Mouse (Mus musculus) heart, embryonic 12.5 days (tissue): ENCODE results near the gene Nop2. TPM values are rescaled to one million over a fixed set of nuclear protein-coding genes. Genes with fewer than 3 reads are reported as not detected.

Source experiments
- ATAC-seq: fragments of 200-750 bp; cut with Nextera tagmentation; 2 replicates; pipeline ENCODE4 v1.8.0; 2017; ENCODE audit warnings: moderate TSS enrichment, moderate library complexity; ENCODE audit not compliant: insufficient number of reproducible peaks, low FRiP score
- H3K27ac ChIP-seq: fragments of 300-500 bp; sonication (generic); 2 replicates; pipeline ENCODE4 v1.5.1; 2016; ENCODE audit warnings: mild to moderate bottlenecking, moderate library complexity; ENCODE audit not compliant: poor library complexity, severe bottlenecking
- H3K27me3 ChIP-seq: fragments of 300-500 bp; sonication (generic); replicated peaks from 2 replicates; pipeline ENCODE4 v1.6.1; 2016; ENCODE audit warnings: mild to moderate bottlenecking, moderate library complexity
- H3K36me3 ChIP-seq: fragments of 300-500 bp; sonication (generic); 2 replicates; pipeline ENCODE4 v1.6.1; 2016; ENCODE audit warnings: mild to moderate bottlenecking, moderate library complexity
- H3K4me1 ChIP-seq: fragments of 300-500 bp; sonication (generic); replicated peaks from 2 replicates; pipeline ENCODE4 v1.6.1; 2016; ENCODE audit warnings: mild to moderate bottlenecking
- H3K4me2 ChIP-seq: fragments of 300-500 bp; sonication (generic); 2 replicates; pipeline ENCODE4 v1.6.1; 2016; ENCODE audit warnings: mild to moderate bottlenecking, moderate library complexity
- H3K4me3 ChIP-seq: fragments of 300-500 bp; sonication (generic); 2 replicates; pipeline ENCODE4 v1.5.1; 2016; ENCODE audit warnings: mild to moderate bottlenecking
- H3K9ac ChIP-seq: fragments of 300-500 bp; sonication (generic); 2 replicates; pipeline ENCODE4 v1.6.1; 2016; ENCODE audit warnings: mild to moderate bottlenecking, moderate library complexity
- H3K9me3 ChIP-seq: fragments of 300-500 bp; sonication (generic); replicated peaks from 2 replicates; pipeline ENCODE4 v1.6.1; 2016; ENCODE audit warnings: mild to moderate bottlenecking, moderate library complexity
- WGBS: fragments of 180-500 bp; shearing (Covaris S2); methylation state at CpG from one replicate; pipeline ENCODE4 v1.1.7; 2016; 5-methylcytosine and 5-hydroxymethylcytosine counted together
- polyA plus RNA-seq: library from polyadenylated mRNA; unstranded; fragments of >200 nt; fragmentation: Nextera tagmentation; extraction: Ambion mirVana; gene quantifications from 2 replicates; pipeline ENCODE4 v1.2.1, GENCODE M21; 2016

Nop2 gene
- polyA plus RNA-seq, 1 experiment from 2014 or later: 55.0 TPM

DNA sequence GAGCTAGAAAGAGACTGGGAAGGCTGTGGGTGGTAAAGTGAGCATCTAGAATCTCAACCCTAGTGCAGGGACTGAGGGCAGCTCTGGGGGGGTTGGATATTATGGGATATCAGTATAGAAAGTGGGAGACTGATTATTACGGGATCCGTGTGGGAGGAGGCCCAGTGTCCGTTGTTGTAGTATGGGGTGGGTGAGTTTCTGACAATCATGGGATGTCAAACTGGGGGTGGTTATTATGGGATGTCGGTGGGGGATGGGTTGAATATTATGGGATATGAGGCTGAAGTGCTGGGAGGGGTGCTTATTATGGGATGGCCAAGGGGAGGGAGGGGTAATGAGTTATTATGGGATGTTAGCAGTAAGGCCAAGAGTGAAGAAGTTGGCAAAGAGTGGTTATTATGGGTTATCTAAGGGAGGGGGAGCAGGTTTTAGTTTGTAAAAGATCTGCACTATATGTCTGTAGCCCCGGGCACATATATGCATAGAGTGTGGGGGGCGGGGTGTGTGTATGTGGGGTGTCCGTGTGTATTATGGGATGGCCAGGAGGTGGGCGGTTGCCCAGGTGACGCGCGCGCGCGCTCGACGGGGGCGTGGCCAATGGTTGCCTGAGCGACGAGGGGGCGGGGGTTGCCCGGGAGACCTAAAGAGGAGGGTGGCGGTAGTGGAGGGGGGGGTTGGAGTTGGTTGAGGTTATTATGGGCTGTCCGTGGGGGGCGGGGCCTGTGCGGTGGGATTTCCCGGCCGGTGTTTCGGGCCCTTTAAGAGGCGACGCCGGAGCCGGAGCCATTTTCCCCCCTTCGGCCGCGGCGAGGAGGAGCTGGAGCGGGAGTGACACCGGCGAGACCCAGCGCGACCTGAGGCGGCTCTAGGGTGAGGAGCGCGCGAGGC is 36.1 kb upstream of the Nop2 start, which contains the start of gene Chd4:
Chd4 (plus strand) TSS at position 591 of the 888 bp plus-strand sequence.
- Histone ChIP-seq H3K4me3 (peak within 1 kb of the TSS; percentile 89), H3K4me1 (peaks cover 41% of the 10 kb centered on the region), H3K36me3 (peaks cover 21% of the 10 kb centered on the region), H3K9ac (peak within 1 kb of the TSS; percentile 93), H3K4me2 (peak within 1 kb of the TSS; percentile 94), H3K27me3 (no peaks in the 10 kb centered on the region), H3K27ac (peak within 1 kb of the TSS; percentile 95), H3K9me3 (no peaks in the 10 kb centered on the region)
- WGBS: 2% methylated on average over 44 of the region's 45 CpGs
- peak; percentile 84 for ATAC-seq

DNA sequence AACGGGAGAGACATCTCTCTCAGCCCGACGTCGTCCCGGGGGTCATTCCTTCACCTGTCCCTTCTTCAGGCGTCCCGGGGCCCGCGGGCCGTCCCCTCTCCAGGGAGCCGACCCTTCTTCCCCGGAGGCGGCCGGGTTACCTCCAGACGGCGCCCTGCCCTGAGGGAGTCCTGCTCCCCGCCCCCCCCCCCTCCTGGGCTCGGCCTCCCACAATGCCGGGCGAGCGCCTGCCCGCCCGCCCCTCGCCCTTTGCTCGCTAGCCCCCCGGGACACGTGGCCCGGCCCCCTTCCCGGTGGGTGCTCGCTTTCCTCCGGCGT is 35.5 kb upstream of the Nop2 start:
- H3K27me3 ChIP-seq: no peaks in the 10 kb centered on the region
- H3K36me3 ChIP-seq: peaks cover 27% of the 10 kb centered on the region
- peak overlapping the region; percentile 93 for H3K9ac ChIP-seq
- peak; percentile 9 for ATAC-seq
- no peaks in the 10 kb centered on the region for H3K9me3 ChIP-seq
- H3K27ac ChIP-seq: peak overlapping the region; percentile 95
- 0% methylated on average over 8 of the region's 32 CpGs for WGBS
- H3K4me2 ChIP-seq: peak overlapping the region; percentile 94
- peaks cover 39% of the 10 kb centered on the region for H3K4me1 ChIP-seq
- peak overlapping the region; percentile 89 for H3K4me3 ChIP-seq

DNA sequence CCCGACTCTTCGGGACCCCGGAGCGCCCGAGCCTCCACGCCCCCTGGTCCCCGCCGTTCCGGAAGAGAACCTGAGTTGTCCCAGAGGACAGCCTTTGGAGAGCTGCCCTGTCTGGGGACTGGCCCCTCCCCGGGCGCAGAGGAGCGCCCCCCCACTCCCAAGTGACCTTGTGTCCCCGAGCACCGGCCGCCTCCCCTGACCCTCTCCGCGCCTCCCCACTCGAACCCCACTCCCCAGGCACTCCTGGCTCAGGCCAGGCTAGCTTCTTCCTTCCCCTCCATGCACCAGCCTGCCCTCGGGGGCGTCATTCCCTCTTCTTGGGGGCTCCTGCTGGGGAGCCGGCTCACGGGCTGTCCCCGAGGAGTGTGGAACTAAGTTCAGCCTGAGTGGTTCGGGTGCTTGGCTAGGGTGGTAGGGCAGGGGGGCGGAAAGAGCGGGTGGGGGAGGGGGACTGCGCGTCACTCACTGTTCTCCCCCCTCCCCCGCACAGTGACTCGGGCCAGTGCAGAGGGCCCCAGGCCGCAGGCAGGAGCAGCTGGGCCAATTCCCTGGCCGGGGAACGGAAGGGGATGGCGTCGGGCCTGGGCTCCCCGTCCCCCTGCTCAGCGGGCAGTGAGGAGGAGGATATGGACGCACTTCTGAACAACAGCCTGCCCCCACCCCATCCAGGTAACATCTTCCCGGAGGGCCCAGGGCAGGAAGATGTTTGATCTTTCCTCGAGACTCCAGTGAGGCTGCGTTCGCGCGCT is 34.9 kb upstream of the Nop2 start:
- Histone ChIP-seq H3K9me3 (no peaks in the 10 kb centered on the region), H3K4me3 (peak overlapping the region; percentile 89), H3K27ac (peak overlapping the region; percentile 95), H3K36me3 (peaks cover 32% of the 10 kb centered on the region), H3K4me1 (peaks cover 42% of the 10 kb centered on the region), H3K4me2 (peak overlapping the region; percentile 94), H3K27me3 (no peaks in the 10 kb centered on the region), H3K9ac (peak overlapping the region; percentile 93)
- under 1% methylated on average over 40 of the region's 44 CpGs for WGBS
- peak; percentile 58 for ATAC-seq

DNA sequence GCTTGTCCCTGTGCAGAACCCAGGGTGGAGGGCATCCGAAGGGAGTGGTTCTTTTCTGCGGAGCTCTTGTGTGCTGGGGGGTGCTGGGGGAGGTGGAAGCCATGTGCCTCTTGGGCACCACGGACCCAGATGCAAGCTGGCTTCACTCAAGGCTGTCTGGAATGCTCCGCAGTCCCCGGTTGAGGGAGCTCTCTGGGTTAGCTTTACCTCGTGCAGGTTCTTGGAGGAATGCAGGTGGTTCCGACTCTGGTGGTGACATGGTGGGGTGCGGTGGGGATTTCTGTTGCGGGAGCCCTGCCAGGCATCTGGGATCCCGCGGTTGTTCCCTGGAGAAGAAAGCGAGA is 34.4 kb upstream of the Nop2 start:
- H3K4me3 ChIP-seq: peak overlapping the region; percentile 89
- under 1% methylated on average over 12 of the region's 12 CpGs for WGBS
- H3K27me3 ChIP-seq: no peaks in the 10 kb centered on the region
- H3K36me3 ChIP-seq: peaks cover 38% of the 10 kb centered on the region
- peak overlapping the region; percentile 95 for H3K27ac ChIP-seq
- H3K9me3 ChIP-seq: no peaks in the 10 kb centered on the region
- peak overlapping the region; percentile 93 for H3K9ac ChIP-seq
- ATAC-seq: peak; percentile 8; the same call in 1 of the 2 replicates
- H3K4me2 ChIP-seq: peak overlapping the region; percentile 94
- peaks cover 42% of the 10 kb centered on the region for H3K4me1 ChIP-seq

DNA sequence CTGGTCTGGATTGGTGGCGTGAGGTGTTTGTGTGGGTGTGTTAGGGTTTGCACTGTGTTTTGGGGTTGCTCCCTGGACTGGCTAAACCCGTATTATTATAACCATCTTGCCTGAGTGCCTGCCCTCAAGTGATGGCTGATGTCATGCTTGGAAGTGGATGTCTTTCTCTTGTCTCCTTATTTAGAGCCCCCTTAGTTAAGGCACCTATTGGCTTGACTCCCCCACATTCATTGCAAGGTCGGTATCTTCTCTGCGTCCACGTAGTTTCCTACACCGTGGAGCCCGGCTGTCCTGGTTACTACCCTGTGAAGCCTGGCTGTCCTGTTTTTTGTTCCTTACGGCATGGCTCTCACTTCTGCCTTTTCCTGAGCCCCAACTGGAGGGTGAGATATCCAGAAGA is 33.8 kb upstream of the Nop2 start:
- no peak overlapping the region for H3K27ac ChIP-seq
- H3K36me3 ChIP-seq: peaks cover 44% of the 10 kb centered on the region

DNA sequence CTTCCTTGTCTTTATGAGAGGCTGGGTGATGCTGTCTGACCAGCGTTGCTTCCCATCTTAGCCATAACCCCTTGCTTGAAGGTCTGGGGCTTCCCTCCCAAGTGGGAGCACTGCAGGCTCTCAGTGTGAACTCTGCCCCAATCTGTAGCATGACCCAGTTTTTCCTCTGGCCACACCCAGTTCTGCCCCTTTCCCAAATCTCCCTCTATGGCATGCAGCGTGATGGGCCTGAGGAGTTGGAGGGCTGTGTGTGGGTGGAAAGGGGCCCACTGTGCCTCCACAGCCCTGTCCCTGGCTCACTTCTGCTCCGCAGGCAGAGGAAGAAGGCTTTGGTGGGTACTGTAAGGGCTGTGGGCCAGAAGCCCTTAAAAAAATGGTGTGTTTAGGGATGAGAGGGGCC is 33.2 kb upstream of the Nop2 start:
- Histone ChIP-seq H3K4me2 (peak overlapping the region; percentile 94), H3K36me3 (peaks cover 48% of the 10 kb centered on the region), H3K9me3 (no peaks in the 10 kb centered on the region), H3K27ac (no peak overlapping the region), H3K27me3 (no peaks in the 10 kb centered on the region), H3K9ac (peak overlapping the region; percentile 93), H3K4me1 (peaks cover 42% of the 10 kb centered on the region), H3K4me3 (peak overlapping the region; percentile 89)
- 40% methylated on average over 3 of the region's 3 CpGs for WGBS
- no peak for ATAC-seq

More for the DNA sequence above, 33.8 kb upstream of the Nop2 start:
- 33% methylated on average over 8 of the region's 8 CpGs for WGBS
- Histone ChIP-seq H3K9me3 (no peaks in the 10 kb centered on the region), H3K4me3 (peak overlapping the region; percentile 89), H3K4me2 (peak overlapping the region; percentile 94), H3K27me3 (no peaks in the 10 kb centered on the region), H3K9ac (peak overlapping the region; percentile 93), H3K4me1 (peaks cover 42% of the 10 kb centered on the region)
- ATAC-seq: no peak

DNA sequence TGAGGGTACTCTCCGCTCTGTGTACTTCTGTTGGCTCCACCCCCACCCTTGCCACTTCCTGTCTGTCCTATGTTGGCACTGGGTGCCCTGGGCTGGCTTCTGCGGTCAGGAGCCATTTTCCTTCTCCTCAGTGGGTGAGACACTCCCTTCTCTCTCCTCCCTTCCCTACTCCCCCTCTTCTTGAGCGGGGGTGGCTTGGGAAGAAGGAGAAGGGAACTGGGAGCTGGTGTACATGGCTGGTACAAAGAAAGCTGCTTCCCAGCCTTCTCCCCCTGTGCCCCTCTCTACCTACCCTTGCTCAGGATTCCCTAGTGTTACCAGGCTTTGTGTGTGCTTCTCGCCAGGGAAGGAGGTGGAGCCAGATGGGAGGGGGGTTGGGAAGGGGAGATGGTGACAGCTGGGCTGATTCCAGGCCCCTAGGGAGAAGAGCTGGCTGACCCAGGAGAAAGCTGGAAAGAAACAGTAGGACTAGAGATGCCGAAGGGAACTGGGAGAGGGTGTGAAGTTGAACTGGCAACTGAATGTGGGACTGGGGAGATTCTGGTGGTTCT is 32.2 kb upstream of the Nop2 start:
- no peaks in the 10 kb centered on the region for H3K27me3 ChIP-seq
- peak overlapping the region; percentile 94 for H3K4me2 ChIP-seq
- H3K4me3 ChIP-seq: peak overlapping the region; percentile 25
- peaks cover 42% of the 10 kb centered on the region for H3K4me1 ChIP-seq
- H3K27ac ChIP-seq: peak overlapping the region; percentile 62
- WGBS: 29% methylated on average over 5 of the region's 5 CpGs
- H3K36me3 ChIP-seq: peaks cover 56% of the 10 kb centered on the region
- no peak for ATAC-seq
- peak overlapping the region; percentile 93; the same call in 1 of the 2 replicates for H3K9ac ChIP-seq
- no peaks in the 10 kb centered on the region for H3K9me3 ChIP-seq

DNA sequence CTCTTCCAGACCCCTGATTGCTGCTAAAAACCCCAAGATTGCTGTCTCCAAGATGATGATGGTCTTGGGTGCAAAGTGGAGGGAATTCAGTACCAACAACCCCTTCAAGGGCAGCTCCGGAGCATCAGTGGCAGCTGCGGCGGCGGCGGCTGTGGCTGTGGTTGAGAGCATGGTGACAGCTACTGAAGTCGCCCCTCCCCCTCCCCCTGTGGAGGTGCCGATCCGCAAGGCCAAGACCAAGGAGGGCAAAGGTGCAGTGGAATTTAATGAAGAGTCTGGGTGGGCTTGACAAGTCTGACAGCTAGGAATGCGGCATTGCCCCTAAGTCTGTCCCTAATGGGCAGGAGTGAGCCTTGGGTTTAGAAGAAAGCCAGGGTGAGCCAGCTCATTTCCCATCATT is 30.3 kb upstream of the Nop2 start:
- Histone ChIP-seq H3K4me1 (peaks cover 35% of the 10 kb centered on the region), H3K36me3 (peaks cover 76% of the 10 kb centered on the region), H3K27ac (no peak overlapping the region), H3K9ac (no peak overlapping the region), H3K27me3 (no peaks in the 10 kb centered on the region), H3K4me3 (no peak overlapping the region), H3K4me2 (no peak overlapping the region), H3K9me3 (no peaks in the 10 kb centered on the region)
- 58% methylated on average over 9 of the region's 9 CpGs for WGBS
- no peak for ATAC-seq

DNA sequence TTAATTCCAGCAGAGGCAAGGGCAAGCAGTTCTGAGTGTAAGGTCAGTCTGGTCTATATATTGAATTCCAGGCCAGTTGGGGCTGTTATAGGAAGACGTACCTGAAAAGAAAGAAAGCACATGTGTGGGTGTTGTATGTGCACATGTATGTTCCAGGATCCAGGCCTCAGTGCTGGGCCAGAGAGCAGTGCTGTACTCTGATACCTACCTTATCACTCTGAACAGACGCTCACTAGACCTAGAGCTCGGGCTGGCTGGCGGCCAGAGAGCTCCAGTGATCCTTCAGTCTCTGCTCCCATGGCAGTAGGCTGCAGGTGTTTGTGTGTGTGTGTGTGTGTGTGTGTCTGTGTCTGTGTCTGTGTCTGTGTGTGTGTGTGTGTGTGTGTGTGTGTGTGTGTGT is 27.5 kb upstream of the Nop2 start:
- 51% methylated on average over 4 of the region's 4 CpGs for WGBS
- no peak overlapping the region for H3K9ac ChIP-seq
- peak; percentile 72; the same call in 1 of the 2 replicates for ATAC-seq

DNA sequence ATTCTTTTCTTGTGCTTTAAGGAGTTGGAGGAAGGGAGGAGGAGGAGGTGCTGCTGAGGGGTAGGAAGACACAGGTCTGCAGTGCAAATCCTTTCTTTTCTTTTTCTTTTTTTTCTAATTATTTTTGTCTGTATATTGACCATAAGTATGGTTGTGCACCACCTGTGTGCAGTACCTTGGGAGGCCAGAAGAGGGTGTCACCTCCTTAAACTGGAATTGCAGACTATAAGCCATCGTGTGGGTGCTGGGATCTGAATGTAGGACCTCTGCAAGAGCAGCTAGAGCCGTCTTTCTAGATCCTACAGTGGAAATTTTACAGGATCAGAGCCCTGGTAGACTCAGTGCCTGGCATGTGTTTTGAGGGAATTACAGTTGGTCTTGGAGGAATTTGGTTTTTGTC is 24.0 kb upstream of the Nop2 start:
- Histone ChIP-seq H3K9ac (no peak overlapping the region), H3K27ac (no peak overlapping the region), H3K4me1 (no peaks in the 10 kb centered on the region), H3K9me3 (peaks cover 5% of the 10 kb centered on the region; the same call in 1 of the 2 replicates), H3K36me3 (peaks cover 97% of the 10 kb centered on the region), H3K4me2 (no peak overlapping the region), H3K4me3 (no peak overlapping the region), H3K27me3 (no peaks in the 10 kb centered on the region)
- ATAC-seq: no peak
- 96% methylated on average over 2 of the region's 2 CpGs for WGBS

More for the DNA sequence above, 27.5 kb upstream of the Nop2 start:
- Histone ChIP-seq H3K27me3 (no peaks in the 10 kb centered on the region), H3K9me3 (0 out of 2 replicates have a peak, but pooled peaks cover 5% of the 10 kb centered on the region), H3K36me3 (peaks cover 95% of the 10 kb centered on the region), H3K4me1 (peaks cover 18% of the 10 kb centered on the region), H3K4me2 (no peak overlapping the region), H3K27ac (no peak overlapping the region), H3K4me3 (no peak overlapping the region)

DNA sequence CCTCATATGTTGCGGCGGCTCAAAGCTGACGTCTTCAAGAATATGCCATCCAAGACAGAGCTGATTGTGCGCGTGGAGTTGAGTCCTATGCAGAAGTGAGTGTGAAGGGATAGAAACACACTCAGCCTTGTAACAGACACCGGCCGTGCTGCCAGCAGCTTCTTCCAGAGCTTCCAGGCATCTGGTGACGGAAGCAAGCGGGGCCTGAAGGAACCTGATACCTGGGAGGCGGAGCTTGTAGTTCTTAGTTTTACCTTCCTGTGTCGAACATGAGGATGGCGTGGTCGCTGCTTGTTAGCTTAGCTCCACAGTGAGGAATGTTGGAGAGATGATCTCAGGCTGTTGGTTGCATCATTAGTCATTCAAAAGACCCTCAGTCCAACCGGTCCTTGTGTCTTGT is 22.3 kb upstream of the Nop2 start:
- H3K27ac ChIP-seq: no peak overlapping the region
- H3K36me3 ChIP-seq: peaks cover 100% of the 10 kb centered on the region
- ATAC-seq: no peak
- no peak overlapping the region for H3K9ac ChIP-seq
- no peak overlapping the region for H3K4me2 ChIP-seq
- no peak overlapping the region for H3K4me3 ChIP-seq
- WGBS: 86% methylated on average over 14 of the region's 14 CpGs
- peaks cover 5% of the 10 kb centered on the region; the same call in 1 of the 2 replicates for H3K9me3 ChIP-seq
- H3K27me3 ChIP-seq: no peaks in the 10 kb centered on the region
- no peaks in the 10 kb centered on the region for H3K4me1 ChIP-seq
